Mouse (Mus musculus) kidney, embryonic 16.5 days (tissue): ENCODE measurements at regions not wholly inside any gene's neighbourhood (a gene's known extent, or its start where the extent isn't known, plus 50 kb on each side); places are given as distances from the start of the nearest gene placed in this dataset.

ENCODE experiments used
- ATAC-seq: fragments of 200-750 bp; cut with Nextera tagmentation; 2 replicates; pipeline ENCODE4 v1.8.0; 2017; ENCODE audit warnings: moderate TSS enrichment; ENCODE audit not compliant: low FRiP score, low TSS enrichment
- H3K27ac ChIP-seq: fragments of 300-500 bp; sonication (generic); 2 replicates; pipeline ENCODE4 v1.5.1; 2014; ENCODE audit warnings: low read length
- H3K27me3 ChIP-seq: fragments of 300-500 bp; sonication (generic); 2 replicates; pipeline ENCODE4 v1.6.1; 2014; ENCODE audit warnings: low read length, control low read depth, mixed read lengths; ENCODE audit not compliant: insufficient read depth
- H3K36me3 ChIP-seq: fragments of 300-500 bp; sonication (generic); 2 replicates; pipeline ENCODE4 v1.6.1; 2014; ENCODE audit warnings: low read length, control low read depth, mixed read lengths; ENCODE audit not compliant: insufficient read depth
- H3K4me1 ChIP-seq: fragments of 300-500 bp; sonication (generic); 2 replicates; pipeline ENCODE4 v1.6.1; 2014; ENCODE audit warnings: low read length, control low read depth, mixed read lengths; ENCODE audit not compliant: insufficient read depth
- H3K4me2 ChIP-seq: fragments of 300-500 bp; sonication (generic); replicated peaks from 2 replicates; pipeline ENCODE4 v1.6.1; 2014; ENCODE audit warnings: low read depth, low read length
- H3K4me3 ChIP-seq: fragments of 300-500 bp; sonication (generic); 2 replicates; pipeline ENCODE4 v1.5.1; 2014; ENCODE audit warnings: mild to moderate bottlenecking, low read length
- H3K9ac ChIP-seq: fragments of 300-500 bp; sonication (generic); replicated peaks from 2 replicates; pipeline ENCODE4 v1.6.1; 2014; ENCODE audit warnings: low read length
- H3K9me3 ChIP-seq: fragments of 300-500 bp; sonication (generic); 2 replicates; pipeline ENCODE4 v1.6.1; 2016; ENCODE audit warnings: low read length, control low read depth
- WGBS: fragments of 180-500 bp; shearing (Covaris S2); extraction: QIAGEN DNeasy Blood & Tissue Kit; methylation state at CpG from one replicate; pipeline ENCODE4 v1.1.7; 2014; 5-methylcytosine and 5-hydroxymethylcytosine counted together

DNA sequence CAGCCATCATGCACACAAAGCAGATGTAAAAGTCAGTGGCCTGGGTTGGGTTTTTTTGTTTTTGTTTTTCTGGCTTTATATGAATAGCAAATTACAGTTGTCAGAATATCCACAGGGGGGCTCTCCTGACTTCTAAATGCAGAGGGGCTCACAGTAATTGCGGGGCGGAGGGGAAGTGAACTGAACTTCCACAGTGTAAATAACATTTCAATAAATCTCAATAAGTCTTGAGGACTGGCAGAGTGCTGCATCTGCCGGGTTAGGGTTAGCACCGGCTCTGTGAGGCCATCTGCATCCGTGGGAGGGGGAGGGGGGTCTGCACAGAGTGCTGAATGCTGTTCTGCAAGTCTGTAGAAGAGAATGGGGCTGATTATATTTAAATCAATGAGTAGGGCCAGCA, 50.3 kb upstream of the Arl4c start:
- Histone ChIP-seq H3K4me3 (no peak overlapping the region), H3K9ac (no peak overlapping the region), H3K9me3 (peaks cover 6% of the 10 kb centered on the region), H3K27me3 (no peaks in the 10 kb centered on the region), H3K4me1 (peaks cover 22% of the 10 kb centered on the region), H3K27ac (no peak overlapping the region), H3K4me2 (no peak overlapping the region), H3K36me3 (no peaks in the 10 kb centered on the region)
- peak; percentile 58; the same call in 1 of the 2 replicates for ATAC-seq
- WGBS: 3% methylated on average over 5 of the region's 5 CpGs

DNA sequence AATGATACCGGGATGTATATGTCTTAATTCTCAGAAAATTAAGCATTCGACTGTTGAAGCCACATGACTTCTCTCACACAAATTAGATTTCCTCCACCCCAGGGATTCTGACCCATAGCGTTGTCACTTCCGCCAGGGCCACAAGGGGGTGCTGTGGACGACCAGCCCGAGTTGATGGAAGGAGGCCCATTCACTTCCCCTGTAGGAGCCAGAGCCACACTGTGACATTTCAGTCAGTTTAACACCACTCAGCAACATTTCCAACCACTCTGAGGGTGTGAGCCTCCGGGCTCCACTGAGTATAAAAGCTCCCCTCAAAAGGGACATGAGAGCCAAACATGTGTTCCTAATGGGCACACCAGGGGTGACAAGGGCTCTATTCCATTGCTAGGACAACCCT, 54.6 kb upstream of the Arl4c start:
- no peaks in the 10 kb centered on the region for H3K27me3 ChIP-seq
- peaks cover 25% of the 10 kb centered on the region for H3K4me1 ChIP-seq
- H3K27ac ChIP-seq: peak overlapping the region; percentile 74
- H3K4me2 ChIP-seq: no peak overlapping the region
- ATAC-seq: 0 out of 2 replicates have a peak, but pooled peaks have one; percentile 29
- H3K36me3 ChIP-seq: no peaks in the 10 kb centered on the region
- H3K9ac ChIP-seq: no peak overlapping the region
- no peak overlapping the region for H3K4me3 ChIP-seq
- 73% methylated on average over 7 of the region's 7 CpGs for WGBS
- H3K9me3 ChIP-seq: peaks cover 6% of the 10 kb centered on the region

DNA sequence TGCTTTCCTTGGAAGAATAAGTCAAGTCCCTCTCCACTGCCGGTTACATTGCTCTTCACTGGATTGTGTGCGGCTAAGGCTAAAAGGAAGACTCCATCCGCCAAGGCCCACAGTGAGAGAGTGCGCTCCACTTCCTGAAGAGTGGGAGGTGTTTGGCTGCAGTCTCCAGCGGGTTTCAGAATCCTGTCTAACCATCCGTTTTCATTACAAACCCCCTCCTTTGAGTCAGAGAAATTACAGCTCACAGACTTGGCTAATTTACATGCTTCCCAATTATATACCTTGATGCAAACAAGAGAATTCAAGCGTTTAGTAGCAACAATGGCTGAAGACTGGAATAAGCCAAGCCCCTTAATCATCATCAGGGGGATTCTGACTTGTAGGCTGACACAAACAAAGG, 55.1 kb upstream of the Arl4c start:
- H3K4me3 ChIP-seq: no peak overlapping the region
- H3K4me1 ChIP-seq: peaks cover 20% of the 10 kb centered on the region
- 30% methylated on average over 7 of the region's 7 CpGs for WGBS
- peaks cover 6% of the 10 kb centered on the region for H3K9me3 ChIP-seq
- H3K4me2 ChIP-seq: no peak overlapping the region
- H3K36me3 ChIP-seq: no peaks in the 10 kb centered on the region
- peak overlapping the region; percentile 74 for H3K27ac ChIP-seq
- no peak overlapping the region for H3K9ac ChIP-seq
- H3K27me3 ChIP-seq: no peaks in the 10 kb centered on the region
- ATAC-seq: no peak

DNA sequence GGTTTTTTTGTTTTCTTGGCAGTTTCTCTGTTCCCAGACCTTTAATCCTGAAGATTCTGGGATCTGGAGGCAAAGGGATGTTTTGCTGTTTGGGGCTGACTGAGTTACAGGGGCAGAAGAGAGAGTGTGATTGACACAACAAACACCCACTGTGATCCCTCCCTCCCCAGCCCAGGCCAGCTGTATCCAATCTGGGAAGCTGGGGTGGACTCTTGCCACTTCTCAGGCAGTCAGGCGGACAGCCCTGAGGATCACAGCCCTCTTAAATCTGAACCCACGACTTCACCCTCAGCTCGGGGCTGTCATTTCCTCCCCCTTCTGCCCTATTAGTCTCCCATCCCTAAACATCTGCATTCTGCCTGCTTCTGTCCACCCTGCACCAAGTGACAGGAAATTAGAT, 55.7 kb upstream of the Arl4c start:
- H3K27ac ChIP-seq: peak overlapping the region; percentile 74
- H3K36me3 ChIP-seq: no peaks in the 10 kb centered on the region
- ATAC-seq: peak; percentile 86
- WGBS: 24% methylated on average over 3 of the region's 3 CpGs
- peaks cover 6% of the 10 kb centered on the region for H3K9me3 ChIP-seq
- H3K9ac ChIP-seq: no peak overlapping the region; the same call in 1 of the 2 replicates
- H3K4me2 ChIP-seq: no peak overlapping the region
- H3K4me1 ChIP-seq: peaks cover 17% of the 10 kb centered on the region
- H3K4me3 ChIP-seq: no peak overlapping the region
- H3K27me3 ChIP-seq: no peaks in the 10 kb centered on the region

DNA sequence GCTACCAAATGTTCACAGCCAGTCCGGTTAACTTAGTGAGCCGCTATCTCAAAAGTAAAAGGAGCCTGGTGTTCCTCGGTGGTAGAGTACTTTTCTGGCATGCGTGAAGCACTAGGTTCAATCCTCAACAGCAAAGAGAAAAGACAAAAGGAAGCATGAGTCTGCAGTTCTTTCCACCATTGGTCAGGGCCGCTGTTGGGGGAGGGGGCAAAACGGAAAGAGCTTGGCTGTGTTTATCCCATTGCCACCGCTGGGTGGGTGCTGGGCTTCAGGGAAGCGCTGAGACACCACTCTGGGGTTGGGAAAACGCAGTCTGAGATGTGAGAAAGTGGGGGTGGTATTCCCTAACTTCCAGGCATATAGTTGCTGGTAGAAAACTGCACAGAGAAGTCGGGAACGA, 58.6 kb upstream of the Arl4c start:
- H3K4me1 ChIP-seq: peaks cover 17% of the 10 kb centered on the region
- H3K27me3 ChIP-seq: no peaks in the 10 kb centered on the region
- ATAC-seq: no peak
- no peaks in the 10 kb centered on the region for H3K36me3 ChIP-seq
- H3K4me2 ChIP-seq: no peak overlapping the region
- no peak overlapping the region for H3K4me3 ChIP-seq
- no peak overlapping the region for H3K9ac ChIP-seq
- WGBS: 80% methylated on average over 11 of the region's 11 CpGs
- no peaks in the 10 kb centered on the region for H3K9me3 ChIP-seq
- no peak overlapping the region for H3K27ac ChIP-seq

DNA sequence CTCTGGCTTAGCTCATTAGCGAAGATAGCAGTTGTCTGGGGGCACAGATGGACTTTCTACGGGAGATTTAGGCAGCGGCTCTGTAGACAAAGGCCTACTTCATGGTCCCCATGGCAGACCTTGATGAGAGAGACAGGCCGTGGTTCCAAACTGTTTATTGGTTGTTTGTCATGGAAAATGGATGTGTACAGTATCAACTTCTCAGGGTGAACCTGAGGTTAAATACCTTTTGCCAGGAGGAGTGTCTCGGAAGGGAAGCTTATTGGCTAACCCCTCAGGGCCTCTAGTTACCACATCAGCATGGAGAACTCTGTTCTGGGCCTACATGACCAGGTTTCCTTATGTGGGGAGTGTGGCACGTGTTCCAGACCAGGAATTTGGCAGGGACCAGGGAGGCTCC, 59.1 kb upstream of the Arl4c start:
- Histone ChIP-seq H3K4me3 (no peak overlapping the region), H3K4me2 (no peak overlapping the region), H3K9me3 (no peaks in the 10 kb centered on the region), H3K27me3 (no peaks in the 10 kb centered on the region), H3K36me3 (no peaks in the 10 kb centered on the region), H3K9ac (no peak overlapping the region), H3K27ac (no peak overlapping the region), H3K4me1 (peaks cover 17% of the 10 kb centered on the region)
- no peak for ATAC-seq
- WGBS: 72% methylated on average over 6 of the region's 6 CpGs

DNA sequence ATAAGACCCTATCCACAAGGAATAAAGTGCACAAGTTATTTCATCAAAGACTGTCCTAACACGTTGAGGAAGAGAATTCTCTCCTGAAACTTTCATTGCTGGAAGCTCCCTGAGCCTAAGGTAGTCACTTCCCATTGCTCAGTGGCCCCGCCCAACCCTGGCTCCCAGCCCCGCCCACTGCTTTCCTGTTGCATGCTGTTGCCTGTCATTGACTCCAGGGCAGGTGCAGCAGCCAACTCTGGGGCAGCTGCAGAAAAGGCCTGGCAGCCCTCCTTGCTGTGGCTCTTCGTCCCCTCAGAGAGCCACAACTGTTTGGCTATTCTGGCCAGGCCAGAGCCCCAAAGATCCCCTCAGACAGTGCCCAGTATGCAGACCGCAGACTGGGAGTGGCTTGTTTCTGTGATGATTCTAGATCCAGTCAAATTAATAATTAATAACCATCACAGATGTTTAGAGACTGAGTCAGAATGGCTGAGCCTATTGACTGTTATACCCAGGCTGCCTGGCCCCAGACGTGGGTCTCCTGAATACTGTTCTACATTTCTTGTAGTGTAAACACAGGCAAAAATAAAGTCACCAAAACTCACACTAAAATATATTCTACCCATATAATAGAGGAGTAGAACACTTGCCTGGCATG, 61.8 kb upstream of the Arl4c start:
- Histone ChIP-seq H3K9ac (no peak overlapping the region), H3K27ac (no peak overlapping the region), H3K4me1 (peaks cover 6% of the 10 kb centered on the region; the same call in 1 of the 2 replicates), H3K4me2 (no peak overlapping the region), H3K4me3 (no peak overlapping the region), H3K36me3 (no peaks in the 10 kb centered on the region), H3K9me3 (no peaks in the 10 kb centered on the region), H3K27me3 (no peaks in the 10 kb centered on the region)
- WGBS: 60% methylated on average over 6 of the region's 6 CpGs
- no peak; the same call in 1 of the 2 replicates for ATAC-seq

DNA sequence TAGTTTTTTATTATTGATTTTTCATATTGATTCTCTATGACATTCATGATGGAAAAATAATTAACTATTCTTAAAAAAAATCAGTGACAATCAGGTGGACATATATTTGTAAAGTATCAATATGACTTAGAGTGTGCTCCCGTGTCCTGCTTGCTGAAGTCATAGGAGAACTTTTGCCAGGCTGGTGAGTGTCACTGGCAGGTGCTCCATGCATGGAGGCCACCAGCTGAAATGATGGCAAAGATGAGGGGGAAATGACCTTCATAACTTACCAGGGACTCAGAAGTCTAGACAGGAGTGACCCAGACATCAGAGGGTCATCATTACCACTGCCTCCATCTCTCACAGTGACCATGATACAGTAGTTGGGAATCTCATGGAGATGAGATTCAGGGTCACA, 62.5 kb upstream of the Arl4c start:
- no peak overlapping the region for H3K9ac ChIP-seq
- H3K27ac ChIP-seq: no peak overlapping the region
- H3K27me3 ChIP-seq: no peaks in the 10 kb centered on the region
- H3K4me1 ChIP-seq: peaks cover 8% of the 10 kb centered on the region
- 86% methylated on average over 1 of the region's 1 CpGs for WGBS
- H3K36me3 ChIP-seq: no peaks in the 10 kb centered on the region
- no peak for ATAC-seq
- H3K4me2 ChIP-seq: no peak overlapping the region
- no peak overlapping the region for H3K4me3 ChIP-seq
- H3K9me3 ChIP-seq: no peaks in the 10 kb centered on the region

DNA sequence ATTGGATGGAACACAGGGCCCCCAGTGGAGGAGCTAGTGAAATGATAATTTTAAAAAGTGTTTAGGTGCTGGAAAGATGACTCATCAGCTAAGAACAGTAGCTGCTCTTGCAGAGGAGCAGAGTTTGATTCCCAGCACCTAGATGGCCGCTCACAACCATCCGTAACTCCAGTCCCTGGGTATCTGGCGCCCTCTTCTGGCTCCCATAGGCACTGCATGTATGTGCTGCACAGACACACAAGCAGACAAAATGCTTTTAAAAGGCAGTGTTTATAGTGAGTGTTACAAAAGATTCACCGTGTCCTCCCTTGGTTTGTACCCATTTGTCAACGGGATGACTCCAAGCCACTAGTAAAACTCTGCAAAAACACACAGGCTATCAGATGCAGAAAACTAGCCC, 75.0 kb upstream of the Arl4c start:
- Histone ChIP-seq H3K4me1 (no peaks in the 10 kb centered on the region), H3K9me3 (no peaks in the 10 kb centered on the region; the same call in 1 of the 2 replicates), H3K36me3 (no peaks in the 10 kb centered on the region), H3K9ac (no peak overlapping the region), H3K4me2 (no peak overlapping the region), H3K4me3 (no peak overlapping the region), H3K27me3 (no peaks in the 10 kb centered on the region), H3K27ac (no peak overlapping the region)
- ATAC-seq: no peak
- WGBS: 94% methylated on average over 5 of the region's 5 CpGs

DNA sequence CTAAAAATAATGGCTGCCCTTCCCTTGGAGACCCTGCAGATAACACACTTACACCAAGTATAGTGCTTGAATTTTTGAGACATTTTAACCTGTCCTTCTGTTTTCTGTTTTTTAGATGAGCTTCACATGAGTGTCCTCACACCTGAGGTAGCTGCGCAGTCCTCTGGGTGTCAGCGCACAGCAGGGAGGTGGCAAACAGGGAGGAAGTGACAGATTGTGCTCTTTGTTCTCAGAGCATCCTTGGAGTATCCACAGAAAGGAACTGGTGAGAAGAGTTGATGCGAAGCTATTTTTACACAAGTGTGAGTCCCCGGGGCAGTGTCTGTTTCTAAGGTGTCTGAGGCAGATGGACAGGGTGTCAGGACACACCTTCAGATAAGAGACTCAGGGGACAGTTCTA, 78.2 kb upstream of the Arl4c start:
- Histone ChIP-seq H3K4me3 (no peak overlapping the region), H3K4me2 (no peak overlapping the region), H3K36me3 (no peaks in the 10 kb centered on the region), H3K9me3 (no peaks in the 10 kb centered on the region; the same call in 1 of the 2 replicates), H3K4me1 (no peaks in the 10 kb centered on the region), H3K27me3 (no peaks in the 10 kb centered on the region), H3K27ac (no peak overlapping the region), H3K9ac (no peak overlapping the region)
- WGBS: 77% methylated on average over 4 of the region's 4 CpGs
- no peak for ATAC-seq
